Comparison of ENCODE assay signal across 8 mouse cellular contexts in genomic region chr3:147063578-147064442, GRCm38 (mm10).
A peak's percentile ranks its signal among the peaks of the same experiment; 100 is the strongest.
DNase-seq lines count a peak whose midpoint lies in the region; ATAC-seq lines count a peak whose summit lies in the region.

No protein-coding gene starts in this region.

- H3K36me3 ChIP-seq in neural tube, embryonic 12.5 days = no peaks in the 10 kb centered on the region
- H3K36me3 ChIP-seq in stomach, embryonic 16.5 days (ENCODE audit: control insufficient read depth, insufficient read depth, low read length) = no peaks in the 10 kb centered on the region

- intact Hi-C loops in left cerebral cortex, postnatal 4 days (cut with DNase I) = no loop called here

- no peak overlapping the region for H3K9ac ChIP-seq in neural tube, embryonic 12.5 days
- no peak overlapping the region for H3K9ac ChIP-seq in stomach, embryonic 16.5 days (ENCODE audit: low read length)

- no peaks in the 10 kb centered on the region for H3K27me3 ChIP-seq in neural tube, embryonic 12.5 days (replicated peaks)
- H3K27me3 ChIP-seq in stomach, embryonic 16.5 days (ENCODE audit: control insufficient read depth, insufficient read depth, low read length) = no peaks in the 10 kb centered on the region

- H3K4me3 ChIP-seq in neural tube, embryonic 12.5 days = no peak overlapping the region
- no peak overlapping the region for H3K4me3 ChIP-seq in stomach, embryonic 16.5 days (replicated peaks; ENCODE audit: low read length)

- peak; percentile 20 for DNase-seq in adrenal gland, postnatal 10 days
- DNase-seq in adrenal gland, adult 18-20 months (ENCODE audit: low spot score in 2 of 2) = no peak
- no peak for DNase-seq in neural tube, embryonic 10.5 days (ENCODE audit: extremely low spot score, low spot score)
- DNase-seq in left cerebral cortex, postnatal 4 days = peak; percentile 53
- no peak for DNase-seq in urinary bladder, postnatal 25 days (ENCODE audit: low spot score)
- no peak for DNase-seq in kidney, adult 18-20 months

- ATAC-seq in neural tube, embryonic 12.5 days (ENCODE audit: low FRiP score, low read depth) = peak; percentile 64; the same call in 1 of the 2 replicates
- peak; percentile 81; the same call in 1 of the 2 replicates for ATAC-seq in stomach, embryonic 16.5 days (ENCODE audit: insufficient read depth, low FRiP score)

- 83% methylated on average over 16 of the region's 16 CpGs for WGBS in neural tube, embryonic 12.5 days
- WGBS in stomach, embryonic 16.5 days = 64% methylated on average over 16 of the region's 16 CpGs

- no peaks in the 10 kb centered on the region for H3K4me1 ChIP-seq in neural tube, embryonic 12.5 days
- no peaks in the 10 kb centered on the region for H3K4me1 ChIP-seq in stomach, embryonic 16.5 days (ENCODE audit: control insufficient read depth, insufficient read depth, low read length)

- no peak overlapping the region for H3K4me2 ChIP-seq in neural tube, embryonic 12.5 days (replicated peaks)
- H3K4me2 ChIP-seq in stomach, embryonic 16.5 days (ENCODE audit: low read depth, low read length) = no peak overlapping the region

- no peak overlapping the region for H3K27ac ChIP-seq in neural tube, embryonic 12.5 days
- no peak overlapping the region; the same call in 1 of the 2 replicates for H3K27ac ChIP-seq in stomach, embryonic 16.5 days (ENCODE audit: low read length)

- H3K9me3 ChIP-seq in neural tube, embryonic 12.5 days = no peaks in the 10 kb centered on the region
- H3K9me3 ChIP-seq in stomach, embryonic 16.5 days (replicated peaks; ENCODE audit: control insufficient read depth, low read length) = no peaks in the 10 kb centered on the region

Comparison
In these comparisons a context has a peak if more than half of its experiments do, and no peak if none do; other contexts are left out.
1. DNase-seq: peak in adrenal gland, postnatal 10 days (single experiment) and left cerebral cortex, postnatal 4 days (single experiment); none in adrenal gland, adult 18-20 months (0 of 2), neural tube, embryonic 10.5 days (single experiment), urinary bladder, postnatal 25 days (single experiment) and kidney, adult 18-20 months (single experiment).